Mouse (Mus musculus) embryonic facial prominence, embryonic 15.5 days (tissue): ENCODE results near the gene 1700029H14Rik. TPM values are rescaled to one million over a fixed set of nuclear protein-coding genes. Genes with fewer than 3 reads are reported as not detected.
A peak's percentile ranks its signal among the peaks of the same experiment; 100 is the strongest.

Experiments used
- ATAC-seq: fragments of 200-750 bp; cut with Nextera tagmentation; 2 replicates; pipeline ENCODE4 v1.8.0; 2017; ENCODE audit warnings: low read depth, moderate TSS enrichment; ENCODE audit not compliant: insufficient number of reproducible peaks, low FRiP score, low TSS enrichment
- H3K27ac ChIP-seq: fragments of 300-500 bp; sonication (generic); replicated peaks from 2 replicates; pipeline ENCODE4 v1.5.1; 2015; ENCODE audit warnings: mild to moderate bottlenecking, inconsistent platforms
- H3K27me3 ChIP-seq: fragments of 300-500 bp; sonication (generic); 2 replicates; pipeline ENCODE4 v1.6.1; 2015; ENCODE audit warnings: inconsistent platforms
- H3K36me3 ChIP-seq: fragments of 300-500 bp; sonication (generic); 2 replicates; pipeline ENCODE4 v1.6.1; 2015; ENCODE audit warnings: mild to moderate bottlenecking, inconsistent platforms
- H3K4me1 ChIP-seq: fragments of 300-500 bp; sonication (generic); 2 replicates; pipeline ENCODE4 v1.6.1; 2015; ENCODE audit warnings: inconsistent platforms
- H3K4me2 ChIP-seq: fragments of 300-500 bp; sonication (generic); replicated peaks from 2 replicates; pipeline ENCODE4 v1.6.1; 2015; ENCODE audit warnings: mild to moderate bottlenecking, inconsistent platforms
- H3K4me3 ChIP-seq: fragments of 300-500 bp; sonication (generic); replicated peaks from 2 replicates; pipeline ENCODE4 v1.5.1; 2015; ENCODE audit warnings: mild to moderate bottlenecking, inconsistent platforms
- H3K9ac ChIP-seq: fragments of 300-500 bp; sonication (generic); 2 replicates; pipeline ENCODE4 v1.6.1; 2015; ENCODE audit warnings: inconsistent platforms
- H3K9me3 ChIP-seq: fragments of 300-500 bp; sonication (generic); replicated peaks from 2 replicates; pipeline ENCODE4 v1.6.1; 2016; ENCODE audit warnings: inconsistent platforms
- WGBS: fragments of 180-500 bp; shearing (Covaris S2); methylation state at CpG from one replicate; pipeline ENCODE4 v1.1.7; 2015; 5-methylcytosine and 5-hydroxymethylcytosine counted together
- polyA plus RNA-seq: library from polyadenylated mRNA; unstranded; fragments of >200 nt; fragmentation: Nextera tagmentation; extraction: Ambion mirVana; gene quantifications from 2 replicates; pipeline ENCODE4 v1.2.1, GENCODE M21; 2015

1700029H14Rik gene
- not detected in 2 replicates for polyA plus RNA-seq

DNA sequence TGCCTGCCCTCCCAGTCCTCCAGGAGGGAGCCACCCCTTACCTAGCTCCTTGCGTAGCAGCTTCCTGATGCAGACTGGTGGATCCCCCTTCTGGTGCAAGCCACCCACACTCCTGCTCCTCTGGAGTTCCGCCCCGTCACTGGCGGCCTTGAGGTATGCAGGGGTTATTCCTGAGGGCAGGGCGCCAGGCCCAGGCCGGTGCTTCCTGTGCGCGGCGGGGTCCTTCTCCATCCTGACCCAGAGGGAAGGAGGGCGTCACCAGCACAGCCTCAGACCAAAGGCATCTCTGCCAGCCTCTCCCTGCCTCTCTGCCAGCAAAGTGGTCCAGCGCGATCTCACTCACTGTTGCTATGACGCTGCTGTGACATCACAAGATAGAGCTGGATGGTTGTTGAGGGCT, at the start of gene 1700029H14Rik:
1700029H14Rik (minus strand) TSS at position 344 of the 400 bp plus-strand sequence.
- H3K36me3 ChIP-seq: no peaks in the 10 kb centered on the region
- H3K4me3 ChIP-seq: no peak within 1 kb of the TSS
- no peak within 1 kb of the TSS for H3K27ac ChIP-seq
- 30% methylated on average over 13 of the region's 13 CpGs for WGBS
- H3K4me2 ChIP-seq: no peak within 1 kb of the TSS
- no peaks in the 10 kb centered on the region for H3K9me3 ChIP-seq
- H3K9ac ChIP-seq: no peak within 1 kb of the TSS
- ATAC-seq: 0 out of 2 replicates have a peak, but pooled peaks have one; percentile 47
- no peaks in the 10 kb centered on the region for H3K27me3 ChIP-seq
- H3K4me1 ChIP-seq: peaks cover 6% of the 10 kb centered on the region; the same call in 1 of the 2 replicates

DNA sequence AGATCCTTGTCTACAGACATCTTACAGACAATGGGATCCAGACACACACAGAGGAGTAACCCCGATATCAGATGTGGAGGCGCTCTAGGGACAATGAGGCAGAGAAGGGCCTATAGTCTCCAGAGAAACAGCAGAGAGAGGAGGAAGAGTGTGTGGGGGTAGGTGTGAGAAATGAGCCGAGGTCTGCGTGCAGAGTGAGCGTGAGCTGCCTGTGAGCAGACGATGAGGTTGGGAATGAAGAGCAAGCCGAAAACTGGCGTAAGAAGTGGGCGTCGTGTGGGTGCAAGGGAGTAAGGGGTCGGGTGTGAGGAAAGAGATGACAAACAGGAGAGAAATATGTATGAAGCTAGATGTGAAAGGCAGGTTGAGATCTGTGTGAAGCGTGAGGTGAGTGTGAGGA, 49.4 kb upstream of the 1700029H14Rik start:
- H3K9me3 ChIP-seq: no peaks in the 10 kb centered on the region
- no peaks in the 10 kb centered on the region for H3K27me3 ChIP-seq
- no peak overlapping the region for H3K4me2 ChIP-seq
- peaks cover 9% of the 10 kb centered on the region for H3K4me1 ChIP-seq
- no peak overlapping the region for H3K4me3 ChIP-seq
- 90% methylated on average over 12 of the region's 12 CpGs for WGBS
- no peak for ATAC-seq
- H3K36me3 ChIP-seq: peaks cover 14% of the 10 kb centered on the region
- no peak overlapping the region for H3K27ac ChIP-seq
- no peak overlapping the region for H3K9ac ChIP-seq

- H3K9me3 ChIP-seq: no peaks in the 10 kb centered on the region
- no peak overlapping the region for H3K9ac ChIP-seq
- no peak for ATAC-seq
- H3K4me3 ChIP-seq: no peak overlapping the region
- peaks cover 6% of the 10 kb centered on the region for H3K4me1 ChIP-seq
- no peaks in the 10 kb centered on the region for H3K27me3 ChIP-seq
- peaks cover 19% of the 10 kb centered on the region for H3K36me3 ChIP-seq
- no peak overlapping the region for H3K4me2 ChIP-seq
- 80% methylated on average over 5 of the region's 5 CpGs for WGBS
- no peak overlapping the region for H3K27ac ChIP-seq
These were observed 47.7 kb upstream of the 1700029H14Rik start for GRCm38 (mm10) chr8:13609971-13610370.

GRCm38 (mm10) chr8:13608946-13609345, 46.7 kb upstream of the 1700029H14Rik start:
- Histone ChIP-seq H3K27me3 (no peaks in the 10 kb centered on the region), H3K9ac (no peak overlapping the region), H3K27ac (no peak overlapping the region), H3K4me2 (no peak overlapping the region), H3K9me3 (no peaks in the 10 kb centered on the region), H3K4me1 (no peaks in the 10 kb centered on the region), H3K4me3 (no peak overlapping the region), H3K36me3 (peaks cover 27% of the 10 kb centered on the region)
- ATAC-seq: no peak
- 93% methylated on average over 6 of the region's 6 CpGs for WGBS

DNA sequence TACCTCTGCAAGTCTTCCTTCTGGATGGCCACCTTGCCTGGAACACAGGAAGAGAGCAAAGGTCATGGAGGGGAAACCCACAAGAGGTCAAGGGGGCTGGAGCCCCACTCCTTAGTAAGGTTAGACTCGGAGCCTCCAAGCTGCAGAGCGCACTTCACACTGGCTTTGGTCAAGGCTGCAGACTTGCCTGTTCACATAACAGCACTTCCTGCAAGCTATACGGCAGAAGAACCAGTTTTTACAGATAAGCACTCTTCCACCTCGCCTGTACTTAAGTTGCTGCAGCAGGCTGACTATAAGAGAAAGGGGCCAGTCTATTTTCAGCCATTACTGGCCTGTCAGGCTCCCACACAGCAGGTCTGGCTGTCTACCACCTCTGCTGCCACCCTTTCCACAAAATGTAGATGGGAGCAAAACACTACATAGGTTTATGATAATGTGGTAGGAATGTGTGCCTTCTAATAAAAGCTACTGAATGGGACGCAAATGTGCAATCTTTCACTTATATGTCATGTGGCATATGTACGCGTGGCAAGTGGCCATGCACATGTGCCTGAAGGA, 43.7 kb upstream of the 1700029H14Rik start:
- Histone ChIP-seq H3K36me3 (0 out of 2 replicates have a peak, but pooled peaks cover 14% of the 10 kb centered on the region), H3K9me3 (no peaks in the 10 kb centered on the region), H3K4me3 (no peak overlapping the region), H3K27me3 (no peaks in the 10 kb centered on the region), H3K4me1 (no peaks in the 10 kb centered on the region), H3K9ac (no peak overlapping the region), H3K27ac (no peak overlapping the region), H3K4me2 (no peak overlapping the region)
- 73% methylated on average over 7 of the region's 7 CpGs for WGBS
- no peak for ATAC-seq

DNA sequence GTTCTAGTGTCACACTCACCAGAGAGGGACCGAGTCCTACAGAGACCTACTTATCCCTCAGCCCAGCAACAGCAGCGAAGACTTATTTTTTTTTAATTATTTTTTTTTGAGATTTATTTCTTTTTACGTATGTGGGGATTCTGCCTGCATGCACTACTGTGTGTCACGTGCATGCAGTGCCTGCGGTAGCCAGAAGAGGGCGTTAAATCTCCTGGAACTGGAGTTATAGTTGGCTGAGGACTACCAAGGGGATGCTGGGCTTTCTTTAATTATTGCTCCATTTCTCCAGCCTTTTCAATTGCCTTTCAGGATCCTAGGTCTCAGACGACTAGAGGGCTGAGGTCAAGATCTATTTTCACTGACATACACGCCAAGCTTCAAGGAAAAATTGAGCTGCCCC, 40.4 kb upstream of the 1700029H14Rik start:
- ATAC-seq: no peak
- Histone ChIP-seq H3K9me3 (no peaks in the 10 kb centered on the region), H3K4me1 (no peaks in the 10 kb centered on the region), H3K27ac (no peak overlapping the region), H3K4me2 (no peak overlapping the region), H3K27me3 (no peaks in the 10 kb centered on the region), H3K9ac (no peak overlapping the region), H3K36me3 (peaks cover 20% of the 10 kb centered on the region; the same call in 1 of the 2 replicates), H3K4me3 (no peak overlapping the region)
- WGBS: 63% methylated on average over 8 of the region's 8 CpGs

DNA sequence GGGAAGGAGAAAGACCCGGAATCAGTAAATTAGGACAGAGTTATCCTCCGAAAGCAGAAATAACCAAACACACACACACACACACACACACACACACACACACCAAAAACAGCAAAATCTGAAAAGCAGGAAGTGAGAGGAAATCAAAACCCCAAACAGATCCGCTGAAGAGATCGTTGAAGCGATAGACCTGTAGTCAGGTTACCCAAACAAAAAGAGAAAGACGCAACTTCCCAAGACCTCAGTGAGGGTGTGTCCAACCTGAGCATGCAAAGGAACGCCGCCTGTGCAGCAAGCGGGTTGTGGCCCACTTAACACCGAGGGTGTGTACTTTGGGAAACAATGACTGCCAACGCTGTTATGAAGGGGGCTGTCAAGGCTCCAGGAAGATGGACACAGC, 38.9 kb upstream of the 1700029H14Rik start:
- H3K27ac ChIP-seq: no peak overlapping the region
- no peak overlapping the region for H3K9ac ChIP-seq
- H3K9me3 ChIP-seq: no peaks in the 10 kb centered on the region
- H3K36me3 ChIP-seq: peaks cover 30% of the 10 kb centered on the region; the same call in 1 of the 2 replicates
- ATAC-seq: no peak
- no peaks in the 10 kb centered on the region for H3K4me1 ChIP-seq
- no peak overlapping the region for H3K4me3 ChIP-seq
- 74% methylated on average over 11 of the region's 11 CpGs for WGBS
- no peak overlapping the region for H3K4me2 ChIP-seq
- H3K27me3 ChIP-seq: no peaks in the 10 kb centered on the region

- no peak overlapping the region for H3K4me3 ChIP-seq
- peaks cover 26% of the 10 kb centered on the region; the same call in 1 of the 2 replicates for H3K36me3 ChIP-seq
- no peaks in the 10 kb centered on the region for H3K4me1 ChIP-seq
- H3K9ac ChIP-seq: no peak overlapping the region
- WGBS: 79% methylated on average over 10 of the region's 10 CpGs
- no peak for ATAC-seq
- no peak overlapping the region for H3K4me2 ChIP-seq
- H3K27ac ChIP-seq: no peak overlapping the region
- no peaks in the 10 kb centered on the region for H3K9me3 ChIP-seq
- no peaks in the 10 kb centered on the region for H3K27me3 ChIP-seq
These were observed 38.5 kb upstream of the 1700029H14Rik start for GRCm38 (mm10) chr8:13600716-13601115.

- WGBS: 72% methylated on average over 7 of the region's 7 CpGs
- Histone ChIP-seq H3K9me3 (no peaks in the 10 kb centered on the region), H3K4me3 (no peak overlapping the region), H3K4me1 (no peaks in the 10 kb centered on the region), H3K4me2 (no peak overlapping the region), H3K27me3 (no peaks in the 10 kb centered on the region), H3K9ac (no peak overlapping the region), H3K36me3 (peaks cover 25% of the 10 kb centered on the region; the same call in 1 of the 2 replicates), H3K27ac (no peak overlapping the region)
- no peak for ATAC-seq
These were observed 37.9 kb upstream of the 1700029H14Rik start for GRCm38 (mm10) chr8:13600204-13600603.

- Histone ChIP-seq H3K36me3 (peaks cover 17% of the 10 kb centered on the region; the same call in 1 of the 2 replicates), H3K4me1 (peaks cover 12% of the 10 kb centered on the region; the same call in 1 of the 2 replicates), H3K4me3 (no peak overlapping the region), H3K27ac (no peak overlapping the region), H3K9ac (no peak overlapping the region), H3K27me3 (no peaks in the 10 kb centered on the region), H3K9me3 (no peaks in the 10 kb centered on the region), H3K4me2 (no peak overlapping the region)
- WGBS: 77% methylated on average over 6 of the region's 6 CpGs
- ATAC-seq: no peak
These were observed 35.5 kb upstream of the 1700029H14Rik start for GRCm38 (mm10) chr8:13597777-13598176.

DNA sequence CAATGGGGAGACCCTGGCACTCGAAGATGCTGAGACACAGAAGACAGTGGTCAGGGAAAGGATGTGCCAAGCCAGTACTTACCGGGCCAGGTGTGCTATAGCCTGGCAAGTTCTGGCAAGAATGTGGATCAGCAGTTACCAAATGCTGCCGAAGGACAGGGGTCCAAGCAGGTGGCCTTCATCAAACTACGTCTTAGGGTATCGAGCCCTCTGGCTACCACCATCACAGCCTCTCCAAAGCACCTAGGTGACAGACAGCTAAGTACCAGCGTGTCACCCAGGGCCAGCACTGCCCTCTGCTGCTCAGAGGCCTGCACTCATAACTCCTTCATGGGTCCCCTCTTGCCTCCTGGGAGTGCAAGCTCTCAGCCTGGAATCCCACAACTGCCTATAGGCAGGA, 33.6 kb upstream of the 1700029H14Rik start:
- Histone ChIP-seq H3K36me3 (peaks cover 19% of the 10 kb centered on the region; the same call in 1 of the 2 replicates), H3K4me1 (peaks cover 12% of the 10 kb centered on the region; the same call in 1 of the 2 replicates), H3K9me3 (no peaks in the 10 kb centered on the region), H3K4me2 (no peak overlapping the region), H3K27me3 (no peaks in the 10 kb centered on the region), H3K27ac (no peak overlapping the region), H3K9ac (no peak overlapping the region), H3K4me3 (no peak overlapping the region)
- 87% methylated on average over 6 of the region's 6 CpGs for WGBS
- ATAC-seq: no peak

GRCm38 (mm10) chr8:13594884-13595323, 32.6 kb upstream of the 1700029H14Rik start:
- WGBS: 61% methylated on average over 11 of the region's 11 CpGs
- no peak overlapping the region for H3K27ac ChIP-seq
- no peak overlapping the region for H3K4me3 ChIP-seq
- no peaks in the 10 kb centered on the region for H3K27me3 ChIP-seq
- peaks cover 17% of the 10 kb centered on the region; the same call in 1 of the 2 replicates for H3K36me3 ChIP-seq
- no peak overlapping the region for H3K4me2 ChIP-seq
- peaks cover 12% of the 10 kb centered on the region; the same call in 1 of the 2 replicates for H3K4me1 ChIP-seq
- H3K9me3 ChIP-seq: no peaks in the 10 kb centered on the region
- no peak for ATAC-seq
- H3K9ac ChIP-seq: no peak overlapping the region
